Mouse (Mus musculus) left cerebral cortex, postnatal 10 days (tissue): Measurements from ENCODE around the gene Atoh8. TPM values are rescaled to one million over a fixed set of nuclear protein-coding genes. Genes with fewer than 3 reads are reported as not detected.
A peak's percentile ranks its signal among the peaks of the same experiment; 100 is the strongest.

ENCODE experiments used
- DNase-seq, 2 experiments: peaks; one replicate each; pipeline ENCODE4 v3.0.0; 2021 to 2022; ENCODE audit warnings: low spot score in 2 of 2, mixed read lengths in 1 of 2; ENCODE audit errors: extremely low spot score in 1 of 2
- intact Hi-C: fragments of 180-260 bp; cut with DNase I; formaldehyde crosslinking; loops from one replicate; pipeline ENCODE4 v1.15.1; 2025
- total RNA-seq, 2 experiments: library from RNA; stranded (reverse); gene quantifications; 2 replicates each; pipeline ENCODE4 v1.2.3; 2021

Atoh8 gene
- total RNA-seq, 2 experiments from 2014 or later = 1.1 to 1.7 TPM

DNA sequence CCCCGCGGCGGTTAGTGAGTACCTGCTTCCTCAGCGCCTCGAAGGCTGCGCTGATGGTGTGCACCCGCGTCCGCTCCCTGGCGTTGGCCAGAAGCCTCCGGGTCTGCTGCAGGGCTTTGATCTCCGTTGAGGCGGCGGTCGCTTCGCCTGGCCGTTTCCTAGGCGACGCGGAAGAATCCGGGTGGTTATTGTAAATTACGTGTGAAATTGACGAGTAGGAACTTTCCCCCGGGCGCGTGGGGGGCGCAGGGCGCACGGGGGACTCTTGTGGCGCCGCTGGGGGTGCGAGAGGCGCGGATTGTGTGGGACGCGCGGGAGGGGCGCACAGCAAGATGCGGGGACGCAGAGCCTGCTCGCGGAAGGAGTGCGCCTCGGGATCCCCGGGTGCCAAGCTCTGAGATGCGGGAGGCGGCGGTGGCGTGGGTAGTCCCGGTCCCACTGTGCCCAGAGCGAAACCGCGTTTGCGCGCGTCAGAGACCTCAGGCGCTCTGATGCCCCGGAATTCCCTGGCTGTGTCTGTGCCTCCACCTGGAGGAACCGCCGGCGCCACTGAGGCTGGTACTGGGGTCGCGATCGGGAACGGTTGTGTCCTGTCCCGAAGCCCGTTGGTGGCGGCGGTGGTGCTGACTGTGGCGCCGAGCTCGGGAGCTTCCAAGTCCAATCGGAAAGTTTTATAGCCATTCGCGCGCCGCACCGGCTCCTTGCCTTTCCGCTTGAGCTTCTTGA, 842 bp downstream of the Atoh8 start:
- peak in 1 of 2 experiments; percentile 69 for DNase-seq
- intact Hi-C loops = no loop called here

- DNase-seq = no peak
These were observed 1.4 kb downstream of the Atoh8 start for GRCm38 (mm10) chr6:72233950-72234349.

GRCm38 (mm10) chr6:72232870-72233269, 2.5 kb downstream of the Atoh8 start:
- no peak for DNase-seq
- intact Hi-C loops = no loop called here

More at GRCm38 (mm10) chr6:72233950-72234349, 1.4 kb downstream of the Atoh8 start:
- intact Hi-C loops = no loop called here

DNA sequence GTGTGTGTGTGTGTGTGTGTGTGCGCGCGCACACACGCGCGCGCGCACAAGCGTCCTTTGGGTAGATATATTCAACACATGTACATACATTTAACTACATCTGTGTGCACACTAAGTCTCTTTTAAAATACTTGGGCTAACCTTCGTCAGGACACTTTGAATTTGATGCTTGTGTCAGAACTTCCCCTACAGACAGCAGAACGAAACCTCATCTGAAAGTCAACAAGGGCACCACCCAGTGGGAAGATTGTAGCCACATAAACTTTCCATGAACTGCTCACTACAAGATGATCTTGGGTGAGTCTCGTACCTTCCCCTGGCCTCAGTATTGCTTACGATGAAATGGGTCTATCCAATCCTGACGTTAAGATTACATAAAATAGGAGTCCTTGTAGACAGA, 3.0 kb downstream of the Atoh8 start:
- intact Hi-C loops = no loop called here

GRCm38 (mm10) chr6:72230875-72231274, 4.5 kb downstream of the Atoh8 start:
- intact Hi-C loops = no loop called here
- DNase-seq = peak in 1 of 2 experiments; percentile 53

More for the DNA sequence above, 3.0 kb downstream of the Atoh8 start:
- DNase-seq = no peak

DNA sequence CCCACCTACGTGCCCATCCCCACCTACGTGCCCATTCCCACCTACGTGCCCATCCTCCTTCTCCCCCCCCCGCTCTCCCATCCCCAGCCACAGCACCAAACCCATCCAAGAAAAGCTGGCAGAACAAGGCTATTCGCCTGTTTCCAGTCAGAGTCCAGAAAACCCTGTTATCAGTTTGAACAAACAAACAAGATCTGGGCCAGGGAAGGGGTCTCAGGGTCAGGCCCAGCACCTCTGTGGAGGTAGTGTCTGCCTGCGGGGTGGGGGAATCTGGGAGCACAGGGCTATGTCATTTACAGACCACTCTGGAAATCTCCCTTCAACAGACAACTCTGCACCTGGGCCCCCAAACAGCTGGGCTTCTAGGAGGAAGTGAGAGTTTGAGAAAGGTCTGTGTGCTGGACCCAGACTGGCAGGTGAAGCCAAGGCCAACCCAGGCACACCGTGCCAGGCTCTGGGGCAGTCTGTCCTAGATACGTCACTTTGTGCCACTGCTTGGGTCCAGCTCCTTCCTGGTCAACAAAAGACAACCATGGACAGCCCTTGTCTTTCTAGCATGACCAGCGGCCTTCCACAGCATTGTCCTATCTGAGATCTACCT, 7.6 kb downstream of the Atoh8 start:
- intact Hi-C loops = no loop called here
- DNase-seq = no peak

GRCm38 (mm10) chr6:72227011-72227410, 8.4 kb downstream of the Atoh8 start:
- intact Hi-C loops = no loop called here
- no peak for DNase-seq

DNA sequence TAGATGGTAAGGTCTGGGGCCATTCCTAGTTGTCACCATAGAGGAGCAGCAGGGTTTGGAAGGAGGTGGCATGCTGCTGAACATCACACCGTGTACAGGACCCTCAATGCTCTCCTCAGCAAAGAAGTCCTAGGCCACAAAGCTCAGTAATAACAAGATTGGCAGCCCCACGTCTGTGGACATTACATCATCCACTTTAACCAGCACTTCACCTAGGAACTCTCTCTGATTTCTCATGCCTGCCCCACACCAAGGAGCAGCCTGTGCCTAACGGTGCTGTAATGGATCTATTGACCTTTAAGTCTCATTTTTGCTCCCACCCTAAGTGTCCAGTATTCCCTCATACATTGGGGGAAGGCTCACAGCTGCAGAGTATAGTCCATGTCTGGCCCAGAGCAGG, 9.7 kb downstream of the Atoh8 start:
- intact Hi-C loops = no loop called here
- DNase-seq = no peak

GRCm38 (mm10) chr6:72223892-72224291, 11.5 kb downstream of the Atoh8 start:
- intact Hi-C loops = no loop called here
- no peak for DNase-seq

DNA sequence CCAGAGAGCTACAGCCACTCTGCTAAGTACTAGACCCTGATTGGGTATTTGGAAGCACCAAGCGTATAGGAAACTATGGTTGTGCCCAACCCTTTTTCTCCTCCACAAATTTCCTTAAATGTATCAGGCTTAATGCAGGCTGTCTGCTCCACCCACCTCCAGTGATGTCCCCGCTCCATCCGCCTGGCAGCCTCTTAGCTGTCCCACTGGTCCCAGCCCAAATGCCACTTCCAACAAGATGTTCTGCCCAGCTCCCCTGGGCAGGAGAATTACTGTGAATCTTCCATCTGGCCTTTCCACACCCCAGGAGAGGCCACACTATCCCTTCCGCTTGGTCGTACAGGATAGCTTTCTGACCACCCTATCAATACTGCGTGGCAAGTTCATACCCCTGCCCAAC, 12.5 kb downstream of the Atoh8 start:
- intact Hi-C loops = no loop called here
- DNase-seq = no peak

DNA sequence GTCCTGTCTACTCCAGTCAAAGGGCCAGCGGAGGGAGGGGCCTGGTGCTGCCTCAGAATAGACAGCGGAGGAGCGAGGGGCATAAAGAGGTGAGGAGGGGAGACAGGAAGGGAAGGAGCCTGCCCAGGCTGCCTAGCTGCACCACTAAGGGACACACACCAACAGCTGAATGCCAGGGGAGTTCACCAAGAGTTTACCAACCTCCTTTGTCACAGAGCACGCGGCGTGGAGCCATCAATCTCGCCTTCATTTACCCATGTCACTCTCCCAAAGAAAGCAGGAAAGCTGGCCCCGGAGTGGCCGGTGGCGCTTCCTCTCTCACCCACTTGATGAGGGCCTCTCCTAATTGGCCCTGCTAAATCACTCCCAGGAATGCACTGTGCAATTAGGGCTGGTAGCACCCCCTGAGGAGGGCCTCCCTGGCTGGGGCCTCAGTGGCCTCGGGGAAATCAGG, 13.1 kb downstream of the Atoh8 start:
- intact Hi-C loops = no loop called here

GRCm38 (mm10) chr6:72221271-72221670, 14.1 kb downstream of the Atoh8 start:
- no peak for DNase-seq
- intact Hi-C loops = no loop called here

More for the DNA sequence above, 13.1 kb downstream of the Atoh8 start:
- DNase-seq = no peak

DNA sequence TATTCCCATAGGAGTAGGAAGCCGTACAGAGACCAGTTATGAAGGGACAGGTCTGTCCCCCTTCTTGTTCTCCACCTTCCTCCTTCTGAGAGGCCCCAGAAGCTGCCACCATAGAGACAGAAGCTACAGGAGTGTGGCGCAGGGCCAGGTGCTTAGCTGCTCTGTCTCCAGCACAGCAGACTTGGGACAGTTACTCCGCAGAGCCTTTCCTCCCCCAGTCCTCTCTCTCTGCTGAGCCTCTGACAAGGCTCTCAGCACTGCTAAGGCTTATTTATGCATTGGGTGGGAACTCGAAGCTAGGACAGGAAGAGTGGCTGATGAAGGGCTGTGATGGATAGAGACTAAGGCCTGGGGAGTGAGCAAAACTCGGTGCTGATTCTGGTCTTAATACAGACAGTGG, 15.8 kb downstream of the Atoh8 start:
- DNase-seq = no peak
- intact Hi-C loops = no loop called here

DNA sequence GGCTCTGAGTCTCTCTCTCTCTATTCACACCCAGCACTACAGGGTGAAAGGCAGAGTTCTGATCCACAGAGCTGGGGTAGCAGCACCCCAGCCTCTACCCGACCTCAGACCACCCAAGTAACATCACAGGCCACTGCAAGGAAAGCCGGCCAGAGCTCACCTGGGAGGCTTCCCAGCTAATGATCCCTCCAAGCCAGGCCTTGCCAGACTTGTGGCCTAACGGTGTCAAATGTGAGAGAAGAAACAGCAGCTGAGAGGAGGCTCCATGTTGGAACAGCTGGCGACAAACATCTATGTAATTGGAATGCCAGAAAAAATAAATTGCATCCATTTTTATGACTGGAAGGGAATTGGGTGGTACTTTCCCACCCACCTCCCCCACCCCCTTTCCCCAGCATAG, 17.1 kb downstream of the Atoh8 start:
- DNase-seq = no peak
- intact Hi-C loops = no loop called here

GRCm38 (mm10) chr6:72217415-72217784, 18.0 kb downstream of the Atoh8 start:
- no peak for DNase-seq
- intact Hi-C loops = no loop called here

DNA sequence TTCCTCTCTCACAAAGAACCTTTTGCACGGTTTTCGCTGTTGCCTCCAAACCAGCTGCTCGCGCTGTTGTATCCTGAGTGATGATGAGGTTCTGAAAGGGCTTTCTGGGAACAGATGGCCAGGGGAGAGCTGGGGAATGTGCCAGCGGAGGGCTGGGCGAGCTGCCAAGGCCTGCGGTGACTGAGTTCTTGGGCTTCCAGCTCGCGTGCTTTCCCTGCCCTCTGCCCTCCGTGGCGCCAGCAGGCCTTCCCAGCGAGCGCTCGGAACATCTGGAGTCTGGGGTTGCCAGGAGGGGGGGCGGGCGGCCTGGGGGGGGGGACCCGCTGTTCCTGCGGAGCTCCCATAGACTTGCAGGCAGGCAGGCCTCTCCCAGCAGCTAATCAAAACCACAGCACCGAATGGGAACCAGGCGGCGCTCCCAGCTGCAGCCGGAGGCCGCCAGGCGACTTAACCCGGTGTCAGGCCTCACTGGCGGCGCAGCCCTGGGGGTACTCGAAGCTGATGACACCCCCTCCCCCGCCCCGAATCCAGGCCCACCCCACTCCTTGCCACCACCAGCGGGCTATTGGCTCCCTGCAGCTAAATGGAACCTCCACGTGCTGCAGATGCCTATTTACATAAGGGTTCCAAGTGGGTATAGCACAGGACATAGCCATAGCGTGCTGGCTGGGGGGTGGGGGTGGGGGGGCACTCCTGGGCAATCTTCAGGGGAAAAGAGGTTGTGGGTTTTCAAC, 18.5 kb downstream of the Atoh8 start:
- intact Hi-C loops = no loop called here
- DNase-seq = peak; percentile 97 to 98

GRCm38 (mm10) chr6:72215582-72215981, 19.8 kb downstream of the Atoh8 start:
- DNase-seq = no peak
- intact Hi-C loops = no loop called here

- intact Hi-C loops = no loop called here
- no peak for DNase-seq
These were observed 24.0 kb downstream of the Atoh8 start for GRCm38 (mm10) chr6:72211360-72211759.

DNA sequence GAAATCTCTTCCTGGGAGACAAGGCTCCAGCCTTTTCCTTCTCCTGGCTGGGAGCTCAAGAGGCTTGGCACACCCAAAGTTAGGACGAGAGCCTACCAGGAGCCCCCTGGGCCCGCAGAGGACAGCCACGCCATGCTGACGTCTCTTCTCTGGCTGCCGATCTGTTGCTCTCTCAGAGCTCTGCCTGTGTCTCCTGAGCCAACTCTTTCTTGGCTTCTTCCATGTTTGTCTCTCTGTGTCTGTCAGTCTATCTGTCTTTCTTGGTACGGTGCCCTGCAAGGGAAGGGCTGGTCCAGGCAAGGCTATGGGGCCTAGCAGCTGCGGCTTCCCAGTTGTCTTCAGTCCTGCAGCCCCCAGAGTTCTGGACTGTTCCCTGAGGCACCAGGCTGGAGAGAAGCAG, 24.6 kb downstream of the Atoh8 start:
- DNase-seq = no peak
- intact Hi-C loops = no loop called here

DNA sequence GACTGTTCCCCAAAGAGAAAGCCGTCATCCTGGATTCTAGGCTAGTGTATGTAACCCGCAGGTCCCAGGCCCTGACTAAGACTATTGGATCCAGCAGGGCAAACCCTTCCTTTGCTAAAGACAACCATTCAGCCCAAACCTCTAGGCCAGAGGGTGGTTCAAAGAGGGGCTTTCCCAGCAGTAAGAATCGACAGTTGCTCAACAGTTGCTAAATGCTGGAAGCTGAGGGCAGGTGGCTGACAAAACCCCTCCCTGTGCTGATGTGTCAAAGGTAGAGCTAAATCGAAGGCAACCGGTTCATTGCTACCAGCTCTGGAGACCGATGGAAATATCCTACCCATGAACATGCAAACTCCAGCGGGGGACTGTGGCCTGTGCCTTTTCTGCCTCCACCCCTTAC, 25.6 kb downstream of the Atoh8 start:
- intact Hi-C loops = no loop called here
- DNase-seq = no peak
